Mouse (Mus musculus) heart, embryonic 12.5 days (tissue): Measurements from ENCODE around the gene Dyx1c1. TPM values are rescaled to one million over a fixed set of nuclear protein-coding genes. Genes with fewer than 3 reads are reported as not detected.

Experiments
- ATAC-seq: fragments of 200-750 bp; cut with Nextera tagmentation; 2 replicates; pipeline ENCODE4 v1.8.0; 2017; ENCODE audit warnings: moderate TSS enrichment, moderate library complexity; ENCODE audit not compliant: insufficient number of reproducible peaks, low FRiP score
- H3K27ac ChIP-seq: fragments of 300-500 bp; sonication (generic); 2 replicates; pipeline ENCODE4 v1.5.1; 2016; ENCODE audit warnings: mild to moderate bottlenecking, moderate library complexity; ENCODE audit not compliant: poor library complexity, severe bottlenecking
- H3K27me3 ChIP-seq: fragments of 300-500 bp; sonication (generic); replicated peaks from 2 replicates; pipeline ENCODE4 v1.6.1; 2016; ENCODE audit warnings: mild to moderate bottlenecking, moderate library complexity
- H3K36me3 ChIP-seq: fragments of 300-500 bp; sonication (generic); 2 replicates; pipeline ENCODE4 v1.6.1; 2016; ENCODE audit warnings: mild to moderate bottlenecking, moderate library complexity
- H3K4me1 ChIP-seq: fragments of 300-500 bp; sonication (generic); replicated peaks from 2 replicates; pipeline ENCODE4 v1.6.1; 2016; ENCODE audit warnings: mild to moderate bottlenecking
- H3K4me2 ChIP-seq: fragments of 300-500 bp; sonication (generic); 2 replicates; pipeline ENCODE4 v1.6.1; 2016; ENCODE audit warnings: mild to moderate bottlenecking, moderate library complexity
- H3K4me3 ChIP-seq: fragments of 300-500 bp; sonication (generic); 2 replicates; pipeline ENCODE4 v1.5.1; 2016; ENCODE audit warnings: mild to moderate bottlenecking
- H3K9ac ChIP-seq: fragments of 300-500 bp; sonication (generic); 2 replicates; pipeline ENCODE4 v1.6.1; 2016; ENCODE audit warnings: mild to moderate bottlenecking, moderate library complexity
- H3K9me3 ChIP-seq: fragments of 300-500 bp; sonication (generic); replicated peaks from 2 replicates; pipeline ENCODE4 v1.6.1; 2016; ENCODE audit warnings: mild to moderate bottlenecking, moderate library complexity
- WGBS: fragments of 180-500 bp; shearing (Covaris S2); methylation state at CpG from one replicate; pipeline ENCODE4 v1.1.7; 2016; 5-methylcytosine and 5-hydroxymethylcytosine counted together
- polyA plus RNA-seq: library from polyadenylated mRNA; unstranded; fragments of >200 nt; fragmentation: Nextera tagmentation; extraction: Ambion mirVana; gene quantifications from 2 replicates; pipeline ENCODE4 v1.2.1, GENCODE M21; 2016

The Dyx1c1 gene
- polyA plus RNA-seq, 1 experiment from 2014 or later, result 0.73 TPM

DNA sequence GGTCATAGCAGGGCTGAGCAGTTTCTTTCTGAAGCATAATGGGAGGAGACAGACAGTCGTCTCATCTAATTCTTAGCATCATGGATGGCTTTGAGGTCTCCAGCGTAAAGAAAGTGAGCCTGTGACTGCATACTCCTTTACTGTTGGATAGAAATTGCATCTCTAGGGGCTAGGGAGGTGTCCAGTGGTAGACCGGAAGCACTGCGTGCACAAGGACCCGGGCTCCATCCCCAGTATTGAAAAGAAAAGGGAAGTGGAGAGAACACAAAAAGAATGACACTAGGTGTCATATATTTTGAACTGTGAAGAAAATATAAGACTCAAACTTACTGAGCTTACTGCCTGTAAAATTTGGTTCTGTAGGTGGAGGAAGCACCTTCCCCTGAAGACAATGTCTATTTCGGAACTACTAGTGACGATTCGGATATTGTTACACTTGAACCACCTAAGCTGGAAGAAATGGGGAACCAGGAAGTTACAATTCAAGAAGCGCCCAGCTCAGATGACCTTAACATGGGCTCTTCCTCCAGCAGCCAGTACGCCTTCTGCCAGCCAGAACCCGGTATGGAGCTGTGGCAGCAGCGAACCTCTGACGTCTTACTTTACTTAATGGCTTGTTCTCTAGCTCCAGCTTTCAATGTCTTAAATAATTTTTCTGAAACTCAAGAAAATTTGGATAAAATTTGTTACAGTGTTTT lies 42.9 kb downstream of the Dyx1c1 start:
- Histone ChIP-seq H3K4me2 (no peak overlapping the region), H3K4me1 (no peaks in the 10 kb centered on the region), H3K36me3 (peaks cover 12% of the 10 kb centered on the region), H3K27ac (no peak overlapping the region), H3K9ac (no peak overlapping the region), H3K27me3 (no peaks in the 10 kb centered on the region), H3K4me3 (no peak overlapping the region), H3K9me3 (no peaks in the 10 kb centered on the region)
- ATAC-seq, result no peak
- WGBS, result 83% methylated on average over 13 of the region's 13 CpGs

DNA sequence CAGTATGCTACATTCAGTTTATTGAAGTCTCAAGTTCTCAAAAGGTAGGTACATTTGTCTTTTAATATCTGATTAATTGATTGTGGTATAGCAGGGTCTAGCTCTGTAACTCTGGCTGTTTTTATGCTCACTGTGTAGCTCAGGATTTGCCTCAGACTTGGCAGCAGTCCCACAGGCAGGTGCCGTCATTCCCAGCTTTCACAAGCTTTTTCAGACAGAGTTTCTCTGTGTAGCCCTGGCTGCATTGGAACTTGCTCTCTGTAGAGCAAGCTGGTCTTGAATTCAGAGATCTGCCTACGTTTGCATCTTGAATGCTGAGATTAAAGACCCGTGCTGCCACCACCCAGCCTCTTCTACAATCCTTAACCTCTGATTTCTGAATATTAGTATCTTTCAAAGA lies 43.6 kb downstream of the Dyx1c1 start:
- peaks cover 12% of the 10 kb centered on the region for H3K36me3 ChIP-seq
- ATAC-seq, result no peak
- no peaks in the 10 kb centered on the region for H3K4me1 ChIP-seq
- no peaks in the 10 kb centered on the region for H3K27me3 ChIP-seq
- H3K4me3 ChIP-seq, result no peak overlapping the region
- H3K27ac ChIP-seq, result no peak overlapping the region
- H3K9me3 ChIP-seq, result no peaks in the 10 kb centered on the region
- WGBS, result 65% methylated on average over 3 of the region's 3 CpGs
- no peak overlapping the region for H3K9ac ChIP-seq
- no peak overlapping the region for H3K4me2 ChIP-seq

DNA sequence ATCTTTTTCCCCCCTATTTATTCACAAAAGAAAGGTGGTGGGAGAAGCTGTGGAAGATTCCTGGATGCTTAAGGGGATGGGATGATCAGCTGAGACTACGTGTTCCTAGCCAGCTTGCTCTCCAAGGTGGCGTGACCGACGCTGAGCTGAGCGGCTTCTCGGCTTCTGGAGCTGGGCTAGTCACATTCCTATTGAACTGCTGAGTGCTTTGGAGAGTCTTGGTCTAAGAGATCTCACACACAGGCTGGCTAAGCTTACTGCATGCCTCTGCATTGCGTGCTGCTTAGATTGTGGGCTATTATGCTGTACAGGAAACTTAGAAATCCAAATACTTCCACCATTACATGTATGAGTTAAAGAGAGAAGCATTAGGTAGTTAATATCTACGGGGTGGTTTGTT lies 45.5 kb downstream of the Dyx1c1 start:
- H3K4me2 ChIP-seq, result no peak overlapping the region

DNA sequence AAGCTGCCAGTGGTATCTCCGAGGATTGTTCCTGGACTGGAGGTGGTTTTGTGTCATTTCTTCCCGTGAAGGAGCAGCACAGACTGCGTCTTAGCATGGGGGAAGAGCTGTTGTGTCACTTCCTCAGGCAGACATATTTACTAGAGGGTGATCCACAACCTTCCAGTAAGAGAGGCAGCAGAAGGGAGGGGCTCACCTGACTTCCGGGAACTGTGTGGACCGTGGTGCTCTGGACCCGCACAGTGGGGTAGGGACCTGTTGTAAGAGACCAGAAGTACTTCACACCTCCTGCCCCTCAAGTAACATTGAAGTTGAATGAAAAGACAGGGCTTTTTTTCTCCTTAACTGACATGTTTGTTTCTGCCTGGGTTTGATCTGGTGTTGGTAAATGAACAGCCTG lies 46.5 kb downstream of the Dyx1c1 start:
- Histone ChIP-seq H3K4me3 (no peak overlapping the region), H3K9ac (no peak overlapping the region), H3K4me2 (no peak overlapping the region), H3K27me3 (no peaks in the 10 kb centered on the region), H3K27ac (no peak overlapping the region), H3K36me3 (peaks cover 15% of the 10 kb centered on the region), H3K9me3 (no peaks in the 10 kb centered on the region), H3K4me1 (no peaks in the 10 kb centered on the region)
- WGBS, result 80% methylated on average over 6 of the region's 6 CpGs
- ATAC-seq, result no peak

More for the DNA sequence above, 45.5 kb downstream of the Dyx1c1 start:
- no peak overlapping the region for H3K4me3 ChIP-seq
- no peaks in the 10 kb centered on the region for H3K9me3 ChIP-seq
- peaks cover 12% of the 10 kb centered on the region for H3K36me3 ChIP-seq
- no peaks in the 10 kb centered on the region for H3K27me3 ChIP-seq
- H3K9ac ChIP-seq, result no peak overlapping the region
- WGBS, result 80% methylated on average over 8 of the region's 8 CpGs
- H3K27ac ChIP-seq, result no peak overlapping the region
- ATAC-seq, result no peak
- H3K4me1 ChIP-seq, result no peaks in the 10 kb centered on the region

DNA sequence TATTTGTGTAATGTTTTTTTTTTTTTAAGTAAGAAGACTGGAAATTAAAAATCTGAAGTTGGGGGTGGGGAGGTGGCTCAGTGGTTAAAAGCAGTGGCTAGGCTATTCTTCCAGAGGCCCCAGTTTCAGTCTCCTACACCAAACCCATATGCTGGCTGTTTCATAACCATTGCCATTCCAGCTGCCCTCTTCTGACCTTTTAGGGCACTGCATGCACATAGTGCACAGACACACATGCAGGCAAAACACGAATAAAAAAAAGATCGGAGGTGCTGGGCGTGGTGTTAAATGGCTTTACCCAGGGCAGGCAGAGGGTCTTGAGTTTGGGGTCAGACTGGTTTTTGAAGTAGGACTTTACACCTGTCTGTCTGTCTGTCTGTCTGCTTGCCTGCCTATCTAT lies 47.6 kb downstream of the Dyx1c1 start:
- H3K4me3 ChIP-seq, result no peak overlapping the region
- H3K27ac ChIP-seq, result no peak overlapping the region
- no peaks in the 10 kb centered on the region for H3K9me3 ChIP-seq
- H3K4me2 ChIP-seq, result no peak overlapping the region
- H3K36me3 ChIP-seq, result peaks cover 20% of the 10 kb centered on the region
- ATAC-seq, result no peak
- H3K9ac ChIP-seq, result no peak overlapping the region
- H3K27me3 ChIP-seq, result no peaks in the 10 kb centered on the region
- WGBS, result 93% methylated on average over 3 of the region's 3 CpGs
- H3K4me1 ChIP-seq, result no peaks in the 10 kb centered on the region

DNA sequence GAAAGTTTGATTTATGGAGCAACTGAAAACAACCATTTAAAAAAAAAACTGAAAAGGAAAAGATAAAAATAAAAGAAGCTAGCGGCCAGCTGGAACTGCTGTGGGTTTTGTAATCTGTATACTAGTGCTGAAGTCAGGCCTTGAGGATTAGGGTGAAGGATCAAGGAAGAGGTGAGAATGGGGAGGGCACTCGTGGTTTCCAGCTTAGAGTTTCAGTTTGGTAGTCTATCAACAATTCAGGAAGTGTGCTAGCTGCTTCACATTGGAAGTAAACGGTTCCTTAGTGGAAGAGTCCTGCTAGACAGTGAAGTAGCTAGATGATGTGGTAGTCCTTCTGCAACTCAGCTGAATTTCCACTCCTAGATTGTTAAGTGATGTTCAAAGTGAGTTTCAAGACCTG lies 49.8 kb downstream of the Dyx1c1 start:
- no peaks in the 10 kb centered on the region for H3K27me3 ChIP-seq
- peaks cover 33% of the 10 kb centered on the region for H3K36me3 ChIP-seq
- 56% methylated on average over 3 of the region's 3 CpGs for WGBS
- no peak overlapping the region for H3K9ac ChIP-seq
- no peaks in the 10 kb centered on the region for H3K4me1 ChIP-seq
- no peak overlapping the region for H3K27ac ChIP-seq
- no peaks in the 10 kb centered on the region for H3K9me3 ChIP-seq
- H3K4me2 ChIP-seq, result no peak overlapping the region
- no peak overlapping the region for H3K4me3 ChIP-seq
- no peak for ATAC-seq

DNA sequence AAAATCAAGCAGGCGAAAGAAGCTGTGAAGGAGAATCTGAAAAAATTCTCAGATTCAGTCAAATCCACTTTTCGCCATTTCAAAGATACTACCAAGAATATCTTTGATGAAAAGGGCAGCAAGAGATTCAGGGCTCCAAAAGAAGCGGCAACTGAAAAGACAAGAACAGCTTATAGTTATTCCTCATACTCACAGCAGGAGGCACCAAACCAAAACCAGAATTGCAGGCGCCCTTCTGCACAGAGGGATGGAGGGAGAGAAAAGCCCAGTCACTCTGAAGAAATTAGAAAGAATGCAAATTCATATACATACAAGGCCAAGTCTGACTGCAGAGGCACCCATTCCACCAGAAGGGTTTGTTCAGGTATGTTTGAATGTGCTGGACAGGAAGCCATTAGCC lies 54.0 kb downstream of the Dyx1c1 start:
- WGBS, result 78% methylated on average over 4 of the region's 4 CpGs
- Histone ChIP-seq H3K4me1 (no peaks in the 10 kb centered on the region), H3K9me3 (no peaks in the 10 kb centered on the region), H3K4me3 (no peak overlapping the region), H3K36me3 (peaks cover 59% of the 10 kb centered on the region), H3K27ac (no peak overlapping the region), H3K27me3 (no peaks in the 10 kb centered on the region), H3K9ac (no peak overlapping the region), H3K4me2 (no peak overlapping the region)
- no peak for ATAC-seq

DNA sequence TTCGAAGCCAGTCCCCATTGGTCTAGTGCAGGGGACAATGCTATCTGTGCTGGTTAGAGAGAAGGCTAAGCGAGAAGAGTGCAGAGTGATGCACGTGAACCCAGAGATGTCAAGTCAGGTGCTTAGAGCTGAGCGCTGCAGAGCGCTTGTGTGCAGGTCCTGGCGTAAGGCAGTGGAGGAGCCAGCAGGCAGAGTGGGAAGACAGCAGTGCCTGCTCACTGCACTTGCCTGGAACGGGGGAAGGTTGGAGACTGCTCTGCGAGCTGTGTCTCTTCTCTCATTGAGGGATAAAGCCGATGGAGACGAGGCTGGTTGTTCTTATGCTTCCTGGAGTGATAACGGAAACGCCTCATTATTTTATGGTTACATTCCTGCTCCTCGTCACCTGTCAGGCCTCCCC lies 56.1 kb downstream of the Dyx1c1 start:
- H3K4me2 ChIP-seq, result no peak overlapping the region
- no peaks in the 10 kb centered on the region for H3K4me1 ChIP-seq
- 67% methylated on average over 13 of the region's 13 CpGs for WGBS
- no peaks in the 10 kb centered on the region for H3K27me3 ChIP-seq
- no peak for ATAC-seq
- no peak overlapping the region for H3K27ac ChIP-seq
- H3K9me3 ChIP-seq, result no peaks in the 10 kb centered on the region
- H3K4me3 ChIP-seq, result no peak overlapping the region
- H3K9ac ChIP-seq, result no peak overlapping the region
- H3K36me3 ChIP-seq, result peaks cover 74% of the 10 kb centered on the region

DNA sequence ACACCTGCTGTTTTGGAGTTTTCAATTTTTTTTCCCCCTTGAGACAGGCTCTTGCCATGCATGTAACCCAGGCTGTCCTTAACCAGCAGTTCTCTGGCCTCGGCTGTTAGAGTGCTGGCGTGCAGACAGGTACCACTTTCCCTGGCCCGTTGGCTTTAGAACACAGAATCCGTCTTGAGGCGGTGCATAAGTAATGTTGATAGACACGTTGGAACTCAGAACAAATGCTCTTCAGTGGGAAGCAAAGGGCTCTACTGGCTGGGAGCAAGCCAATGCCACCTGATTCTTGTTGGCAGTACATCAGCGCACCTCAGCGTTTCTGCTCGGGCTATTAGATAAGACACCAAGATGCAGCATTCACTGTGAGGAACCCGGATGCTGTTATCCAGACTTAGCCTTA lies 61.3 kb downstream of the Dyx1c1 start:
- Histone ChIP-seq H3K36me3 (peaks cover 54% of the 10 kb centered on the region), H3K9me3 (no peaks in the 10 kb centered on the region), H3K4me2 (no peak overlapping the region), H3K4me3 (no peak overlapping the region), H3K4me1 (no peaks in the 10 kb centered on the region), H3K27me3 (no peaks in the 10 kb centered on the region), H3K9ac (no peak overlapping the region), H3K27ac (no peak overlapping the region)
- ATAC-seq, result no peak
- WGBS, result 88% methylated on average over 10 of the region's 10 CpGs

DNA sequence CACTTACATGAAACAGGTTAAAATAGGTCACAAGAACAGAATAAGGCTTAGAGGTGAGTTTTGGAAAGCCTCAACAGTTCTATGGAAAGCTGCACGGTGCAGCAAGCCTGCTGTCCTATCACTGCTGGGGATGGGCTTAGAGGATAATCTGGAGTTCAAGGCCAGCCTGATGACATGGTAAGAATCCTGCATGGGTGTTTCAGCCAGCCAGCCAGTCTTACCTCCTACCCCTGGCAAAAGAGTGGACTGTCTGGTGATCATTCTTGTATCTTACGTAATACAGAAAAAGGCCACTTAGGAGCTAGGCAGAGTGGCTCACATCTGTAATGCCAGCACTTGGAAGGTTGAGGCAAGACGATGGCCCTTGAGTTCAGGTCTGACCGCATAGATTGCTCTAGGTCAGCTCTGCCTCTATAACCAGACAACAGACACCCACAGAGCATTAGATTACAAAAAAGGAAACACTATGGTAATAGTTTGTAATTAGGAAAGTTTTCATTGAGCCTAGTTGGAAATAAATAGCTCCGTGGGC lies 62.0 kb downstream of the Dyx1c1 start:
- WGBS, result 88% methylated on average over 5 of the region's 5 CpGs
- Histone ChIP-seq H3K27ac (no peak overlapping the region), H3K4me2 (no peak overlapping the region), H3K27me3 (no peaks in the 10 kb centered on the region), H3K4me3 (no peak overlapping the region), H3K9me3 (no peaks in the 10 kb centered on the region), H3K4me1 (peaks cover 2% of the 10 kb centered on the region), H3K36me3 (peaks cover 50% of the 10 kb centered on the region), H3K9ac (no peak overlapping the region)
- no peak for ATAC-seq
